Mouse (Mus musculus): ENCODE data around the gene Ptpn3. TPM values are rescaled to one million over a fixed set of nuclear protein-coding genes. Genes with fewer than 3 reads are reported as not detected.
"Not testable (repeated sequence)": the region's sequence is repeated elsewhere in the genome, so short reads cannot be mapped to it uniquely, and the experiment has no call there.

Gene Ptpn3
- polyA plus RNA-seq, 1 experiment from 2014 or later: 8.1 TPM

DNA sequence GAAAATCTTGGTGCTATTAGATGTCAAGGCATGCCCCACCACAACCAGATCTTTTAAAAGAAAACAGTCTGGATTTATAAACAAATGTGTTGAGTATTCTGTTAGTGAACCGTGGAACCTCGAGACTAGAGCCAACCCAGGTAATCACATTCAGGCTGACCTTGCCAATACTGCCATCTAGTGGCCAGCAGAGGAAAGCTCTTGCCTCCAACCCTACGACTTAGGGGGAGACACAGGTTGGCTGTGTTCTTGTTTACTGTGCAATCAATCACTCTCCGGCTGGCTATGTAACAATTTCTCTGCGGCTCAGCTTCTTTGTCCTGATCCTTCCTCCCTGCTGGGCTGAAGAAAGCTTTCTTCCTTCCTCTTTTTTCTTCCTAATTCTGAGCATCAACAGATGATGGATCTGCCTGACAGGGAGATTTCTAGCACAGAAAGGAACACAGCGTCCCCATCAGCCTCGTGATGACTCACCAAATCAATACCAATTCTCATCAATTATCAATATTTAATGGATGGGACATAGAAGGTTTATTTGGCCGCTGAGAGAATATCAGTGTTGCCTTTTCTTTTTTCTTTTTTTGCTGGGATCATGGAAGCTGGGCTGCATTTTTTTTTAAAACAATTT is 26.4 kb downstream of the Ptpn3 start:
- WGBS: 5% methylated on average over 8 of the region's 8 CpGs
- H3K4me1 ChIP-seq (ENCODE audit: control insufficient read depth, insufficient read depth, low read length): peaks cover 25% of the 10 kb centered on the region

DNA sequence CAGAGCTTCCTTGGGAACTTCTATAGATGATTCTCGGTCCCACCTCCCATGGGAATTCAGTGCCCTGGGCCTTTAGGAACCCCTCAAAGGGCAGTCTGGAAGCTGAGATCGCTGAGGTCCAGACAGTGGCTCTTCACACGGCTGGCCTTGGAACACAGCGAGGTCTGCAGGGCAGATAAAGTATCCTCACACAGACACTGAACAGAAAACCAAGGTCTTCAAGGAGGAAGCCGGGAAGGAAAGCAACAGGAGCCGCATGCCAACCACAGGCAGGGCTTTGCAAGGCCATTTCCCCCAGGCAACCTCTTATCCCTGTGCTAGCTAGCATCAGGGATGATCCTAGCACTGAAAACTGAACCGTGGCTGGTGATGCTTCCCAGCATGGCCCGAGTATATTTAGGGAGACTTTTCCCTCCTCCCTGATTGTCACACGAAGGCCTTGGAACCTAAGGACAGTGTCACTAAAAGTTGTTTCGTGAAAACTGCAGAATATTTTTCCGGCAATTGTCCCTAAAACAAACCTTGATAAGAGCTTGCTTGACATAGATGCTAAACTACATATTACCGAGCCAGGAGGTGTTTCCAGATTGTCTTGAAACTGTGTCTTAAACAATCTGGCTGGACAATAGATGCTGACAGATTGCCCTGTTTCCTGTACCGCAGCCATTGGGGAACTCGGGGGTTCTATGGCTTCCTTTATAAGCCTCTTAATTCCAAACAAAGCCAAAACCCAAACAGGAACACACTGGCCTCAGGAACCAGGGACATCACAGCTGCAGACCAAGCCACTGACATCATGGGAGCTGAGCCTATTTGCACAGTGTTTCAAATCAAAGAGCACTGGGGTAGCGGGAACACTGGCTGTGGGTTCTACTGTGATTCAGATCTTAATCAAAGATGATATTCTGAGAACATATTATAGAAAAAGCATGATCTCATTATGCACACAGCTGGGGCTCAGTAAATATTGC is 27.8 kb downstream of the Ptpn3 start:
- H3K9me3 ChIP-seq (ENCODE audit: control insufficient read depth, low read depth, low read length): no peaks in the 10 kb centered on the region
- no peaks in the 10 kb centered on the region for H3K36me3 ChIP-seq (ENCODE audit: control insufficient read depth, insufficient read depth, low read length)
- peaks cover 17% of the 10 kb centered on the region for H3K4me1 ChIP-seq (ENCODE audit: control insufficient read depth, insufficient read depth, low read length)
- H3K27ac ChIP-seq (ENCODE audit: low read length): peak overlapping the region; percentile 27; the same call in 1 of the 2 replicates
- ATAC-seq (ENCODE audit: insufficient number of reproducible peaks, insufficient read depth, low FRiP score, low read depth): no peak
- WGBS: 59% methylated on average over 15 of the region's 15 CpGs
- H3K27me3 ChIP-seq (ENCODE audit: control insufficient read depth, insufficient read depth, low read length): no peaks in the 10 kb centered on the region
- H3K4me2 ChIP-seq (replicated peaks; ENCODE audit: low read depth, low read length): no peak overlapping the region
- H3K4me3 ChIP-seq (ENCODE audit: low read depth, low read length): no peak overlapping the region
- no peak overlapping the region for H3K9ac ChIP-seq (replicated peaks; ENCODE audit: low read depth, low read length)

More for the DNA sequence above, 26.4 kb downstream of the Ptpn3 start:
- no peak overlapping the region for H3K4me2 ChIP-seq (replicated peaks; ENCODE audit: low read depth, low read length)
- no peaks in the 10 kb centered on the region for H3K27me3 ChIP-seq (ENCODE audit: control insufficient read depth, insufficient read depth, low read length)
- H3K9ac ChIP-seq (replicated peaks; ENCODE audit: low read depth, low read length): no peak overlapping the region
- H3K9me3 ChIP-seq (ENCODE audit: control insufficient read depth, low read depth, low read length): no peaks in the 10 kb centered on the region
- H3K36me3 ChIP-seq (ENCODE audit: control insufficient read depth, insufficient read depth, low read length): no peaks in the 10 kb centered on the region
- no peak overlapping the region for H3K27ac ChIP-seq (ENCODE audit: low read length)
- peak; percentile 75 for ATAC-seq (ENCODE audit: insufficient number of reproducible peaks, insufficient read depth, low FRiP score, low read depth)
- H3K4me3 ChIP-seq (ENCODE audit: low read depth, low read length): no peak overlapping the region

DNA sequence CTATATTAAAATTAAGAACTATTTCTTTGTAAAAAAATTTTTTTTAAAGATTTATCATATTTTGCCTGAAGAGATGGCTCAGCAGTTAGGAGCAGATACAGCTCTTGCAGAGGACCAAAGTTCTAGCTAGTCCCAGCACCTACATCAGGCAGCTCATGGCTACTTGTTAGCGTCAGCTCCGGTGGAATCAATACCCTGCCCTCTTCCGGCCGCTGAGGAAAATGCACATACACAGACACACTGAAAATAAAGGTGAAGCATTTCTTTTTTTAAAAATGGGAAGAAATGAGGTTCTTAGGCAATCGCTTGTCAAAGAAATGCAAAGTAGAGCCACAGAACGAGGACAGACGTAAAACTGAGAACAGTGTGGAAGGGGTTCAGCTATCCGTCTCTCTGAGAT is 30.6 kb downstream of the Ptpn3 start:
- Histone ChIP-seq H3K27me3 (ENCODE audit: control insufficient read depth, insufficient read depth, low read length) (no peaks in the 10 kb centered on the region), H3K4me3 (ENCODE audit: low read depth, low read length) (no peak overlapping the region), H3K9me3 (ENCODE audit: control insufficient read depth, low read depth, low read length) (no peaks in the 10 kb centered on the region), H3K9ac (replicated peaks; ENCODE audit: low read depth, low read length) (no peak overlapping the region), H3K27ac (ENCODE audit: low read length) (no peak overlapping the region), H3K4me2 (replicated peaks; ENCODE audit: low read depth, low read length) (no peak overlapping the region), H3K4me1 (ENCODE audit: control insufficient read depth, insufficient read depth, low read length) (peaks cover 15% of the 10 kb centered on the region), H3K36me3 (ENCODE audit: control insufficient read depth, insufficient read depth, low read length) (no peaks in the 10 kb centered on the region)
- WGBS: 81% methylated on average over 8 of the region's 8 CpGs
- no peak for ATAC-seq (ENCODE audit: insufficient number of reproducible peaks, insufficient read depth, low FRiP score, low read depth)

DNA sequence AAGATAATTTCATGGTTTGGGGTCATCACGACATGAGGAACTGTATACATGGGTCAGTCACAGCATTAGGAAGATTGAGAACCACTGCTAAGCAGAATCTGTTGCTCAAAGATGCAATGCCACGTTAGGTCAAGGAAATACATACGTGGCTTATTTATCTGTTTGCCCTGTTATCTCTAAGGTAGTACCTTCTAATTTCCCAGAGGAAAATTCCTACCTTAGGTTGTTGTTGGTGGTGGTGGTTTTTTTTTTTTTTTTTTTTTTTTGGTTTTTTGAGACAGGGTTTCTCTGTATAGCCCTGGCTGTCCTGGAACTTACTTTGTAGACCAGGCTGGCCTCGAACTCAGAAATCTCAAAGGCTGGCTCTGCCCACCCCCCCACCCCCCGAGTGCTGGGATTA is 31.1 kb downstream of the Ptpn3 start:
- H3K36me3 ChIP-seq (ENCODE audit: control insufficient read depth, insufficient read depth, low read length); H3K27me3 ChIP-seq (ENCODE audit: control insufficient read depth, insufficient read depth, low read length); H3K4me3 ChIP-seq (ENCODE audit: low read depth, low read length); H3K4me2 ChIP-seq (replicated peaks; ENCODE audit: low read depth, low read length); H3K9ac ChIP-seq (replicated peaks; ENCODE audit: low read depth, low read length); ATAC-seq (ENCODE audit: insufficient number of reproducible peaks, insufficient read depth, low FRiP score, low read depth); H3K9me3 ChIP-seq (ENCODE audit: control insufficient read depth, low read depth, low read length); H3K27ac ChIP-seq (ENCODE audit: low read length): not testable (repeated sequence)
- 90% methylated on average over 5 of the region's 5 CpGs for WGBS
- H3K4me1 ChIP-seq (ENCODE audit: control insufficient read depth, insufficient read depth, low read length): peaks cover 15% of the 10 kb centered on the region

DNA sequence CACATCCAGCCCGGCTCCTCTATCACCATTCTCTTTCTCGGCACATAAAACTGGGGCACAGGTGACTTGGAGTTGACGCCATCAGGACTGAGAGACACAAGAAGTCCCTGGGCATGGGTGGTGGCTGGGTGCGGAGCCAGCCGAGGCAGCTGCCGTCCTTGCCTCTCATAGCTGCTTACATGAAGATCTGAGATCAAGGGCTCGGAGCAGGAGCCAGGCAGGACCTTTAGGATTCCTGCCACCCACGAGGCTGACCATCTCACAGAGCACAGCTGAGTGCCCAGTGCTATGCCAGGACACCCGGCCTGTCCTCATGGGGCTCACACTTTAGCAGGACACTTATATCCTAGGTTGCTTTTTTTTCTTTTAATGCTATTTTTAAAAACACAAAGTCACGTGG is 32.3 kb downstream of the Ptpn3 start:
- H3K4me3 ChIP-seq (ENCODE audit: low read depth, low read length): no peak overlapping the region
- ATAC-seq (ENCODE audit: insufficient number of reproducible peaks, insufficient read depth, low FRiP score, low read depth): no peak
- H3K27ac ChIP-seq (ENCODE audit: low read length): no peak overlapping the region
- no peaks in the 10 kb centered on the region for H3K9me3 ChIP-seq (ENCODE audit: control insufficient read depth, low read depth, low read length)
- 86% methylated on average over 10 of the region's 10 CpGs for WGBS
- peaks cover 8% of the 10 kb centered on the region for H3K4me1 ChIP-seq (ENCODE audit: control insufficient read depth, insufficient read depth, low read length)
- no peak overlapping the region for H3K9ac ChIP-seq (replicated peaks; ENCODE audit: low read depth, low read length)
- H3K27me3 ChIP-seq (ENCODE audit: control insufficient read depth, insufficient read depth, low read length): no peaks in the 10 kb centered on the region
- H3K36me3 ChIP-seq (ENCODE audit: control insufficient read depth, insufficient read depth, low read length): no peaks in the 10 kb centered on the region
- H3K4me2 ChIP-seq (replicated peaks; ENCODE audit: low read depth, low read length): no peak overlapping the region

DNA sequence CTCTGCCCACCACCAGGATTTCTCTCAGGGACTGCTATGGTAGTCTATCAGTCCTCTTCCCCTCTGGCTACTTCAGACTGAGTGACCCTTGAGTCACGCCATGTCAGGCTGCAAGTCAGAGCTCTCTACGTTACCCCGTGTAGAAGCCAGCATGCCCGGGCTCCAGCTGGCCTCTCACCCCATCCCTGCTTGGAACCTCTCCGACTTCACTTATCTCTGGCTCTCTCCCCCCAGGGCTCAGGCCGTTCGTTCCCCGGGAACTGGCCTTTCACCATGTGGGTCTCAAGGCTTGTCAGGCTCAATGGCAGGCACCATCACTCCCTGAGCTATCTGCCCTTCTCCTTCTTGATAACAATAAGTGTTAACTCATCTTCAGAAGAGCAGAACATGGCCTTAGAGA is 33.3 kb downstream of the Ptpn3 start:
- 78% methylated on average over 8 of the region's 8 CpGs for WGBS
- Histone ChIP-seq H3K27me3 (ENCODE audit: control insufficient read depth, insufficient read depth, low read length) (no peaks in the 10 kb centered on the region), H3K4me2 (replicated peaks; ENCODE audit: low read depth, low read length) (no peak overlapping the region), H3K36me3 (ENCODE audit: control insufficient read depth, insufficient read depth, low read length) (no peaks in the 10 kb centered on the region), H3K4me1 (ENCODE audit: control insufficient read depth, insufficient read depth, low read length) (peaks cover 4% of the 10 kb centered on the region; the same call in 1 of the 2 replicates), H3K9ac (replicated peaks; ENCODE audit: low read depth, low read length) (no peak overlapping the region), H3K27ac (ENCODE audit: low read length) (no peak overlapping the region), H3K4me3 (ENCODE audit: low read depth, low read length) (no peak overlapping the region), H3K9me3 (ENCODE audit: control insufficient read depth, low read depth, low read length) (no peaks in the 10 kb centered on the region)
- no peak for ATAC-seq (ENCODE audit: insufficient number of reproducible peaks, insufficient read depth, low FRiP score, low read depth)

DNA sequence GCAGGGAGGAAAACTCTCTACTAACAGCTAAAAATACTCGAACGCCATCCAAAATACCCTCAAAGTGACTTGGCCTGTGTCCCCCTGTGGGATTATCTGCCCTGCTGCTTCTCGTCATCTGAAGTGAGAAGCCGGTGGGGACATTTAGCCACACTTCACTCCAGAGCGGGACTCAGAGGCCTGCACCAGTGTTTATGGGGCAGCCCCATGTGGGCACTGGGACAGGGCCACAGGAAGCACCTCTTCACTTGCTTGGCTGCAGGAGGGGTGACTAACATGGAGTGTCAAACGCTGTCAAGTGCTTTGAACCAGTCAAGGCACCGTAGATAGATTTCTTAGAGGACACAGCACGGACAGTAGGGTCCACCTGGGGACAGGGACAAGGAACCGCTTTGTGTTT is 35.2 kb downstream of the Ptpn3 start:
- WGBS: 70% methylated on average over 9 of the region's 9 CpGs
- Histone ChIP-seq H3K27ac (ENCODE audit: low read length) (no peak overlapping the region), H3K4me1 (ENCODE audit: control insufficient read depth, insufficient read depth, low read length) (peaks cover 6% of the 10 kb centered on the region; the same call in 1 of the 2 replicates), H3K4me3 (ENCODE audit: low read depth, low read length) (no peak overlapping the region), H3K4me2 (replicated peaks; ENCODE audit: low read depth, low read length) (no peak overlapping the region), H3K9me3 (ENCODE audit: control insufficient read depth, low read depth, low read length) (no peaks in the 10 kb centered on the region), H3K9ac (replicated peaks; ENCODE audit: low read depth, low read length) (no peak overlapping the region), H3K27me3 (ENCODE audit: control insufficient read depth, insufficient read depth, low read length) (no peaks in the 10 kb centered on the region), H3K36me3 (ENCODE audit: control insufficient read depth, insufficient read depth, low read length) (no peaks in the 10 kb centered on the region)
- no peak for ATAC-seq (ENCODE audit: insufficient number of reproducible peaks, insufficient read depth, low FRiP score, low read depth)

DNA sequence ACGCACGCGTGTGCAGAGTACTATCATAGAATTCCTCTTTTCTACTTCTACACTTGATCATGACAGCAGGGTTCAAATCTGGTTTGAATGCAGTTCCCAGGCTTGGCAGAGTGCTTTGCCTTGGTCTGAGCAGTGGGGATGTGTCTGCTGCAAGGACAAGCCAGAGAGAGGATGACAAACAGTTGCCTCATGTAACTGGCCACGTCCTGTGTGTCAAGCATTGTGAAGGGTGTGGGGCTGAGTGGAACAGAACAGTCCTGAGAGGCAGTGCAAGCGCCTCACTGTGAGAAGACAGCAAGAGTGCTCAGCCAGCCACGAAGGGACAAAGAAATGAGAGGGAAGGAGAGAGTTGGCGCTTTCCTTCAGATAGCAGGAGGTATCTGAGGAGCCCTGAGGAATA is 37.9 kb downstream of the Ptpn3 start:
- H3K36me3 ChIP-seq (ENCODE audit: control insufficient read depth, insufficient read depth, low read length): no peaks in the 10 kb centered on the region; the same call in 1 of the 2 replicates
- H3K4me2 ChIP-seq (replicated peaks; ENCODE audit: low read depth, low read length): no peak overlapping the region
- 84% methylated on average over 7 of the region's 7 CpGs for WGBS
- no peak overlapping the region for H3K4me3 ChIP-seq (ENCODE audit: low read depth, low read length)
- H3K9ac ChIP-seq (replicated peaks; ENCODE audit: low read depth, low read length): no peak overlapping the region
- no peaks in the 10 kb centered on the region for H3K9me3 ChIP-seq (ENCODE audit: control insufficient read depth, low read depth, low read length)
- no peak for ATAC-seq (ENCODE audit: insufficient number of reproducible peaks, insufficient read depth, low FRiP score, low read depth)
- H3K4me1 ChIP-seq (ENCODE audit: control insufficient read depth, insufficient read depth, low read length): peaks cover 6% of the 10 kb centered on the region; the same call in 1 of the 2 replicates
- H3K27ac ChIP-seq (ENCODE audit: low read length): no peak overlapping the region
- H3K27me3 ChIP-seq (ENCODE audit: control insufficient read depth, insufficient read depth, low read length): no peaks in the 10 kb centered on the region

All from stomach, embryonic 14.5 days (tissue).